In genomic region chr2:172043235-172043610, GRCm38 (mm10) we compare ENCODE assay signal across 9 mouse cellular contexts. TPM values are rescaled to one million over a fixed set of nuclear protein-coding genes. Genes with fewer than 3 reads are reported as not detected.
DNase-seq lines count a peak whose midpoint lies in the region; ATAC-seq and TF ChIP-seq lines count a peak whose summit lies in the region.
"Had no signal": no experiment of that assay in that cellular context is flagged by ENCODE, and none has a peak within 500 bp of the region (broad histone marks: within the 10 kb centered on the region; RNA-seq: fewer than 3 reads in every experiment).

Gene Cbln4, minus strand, starts transcription at chr2:172043466.

- no peak within 1 kb of the TSS for H3K9ac ChIP-seq in heart, embryonic 12.5 days
- H3K9ac ChIP-seq in hindbrain, embryonic 16.5 days (ENCODE audit: low read depth, low read length) = peak within 1 kb of the TSS; percentile 74
- peak within 1 kb of the TSS; percentile 60 for H3K9ac ChIP-seq in midbrain, postnatal 0 days (replicated peaks; ENCODE audit: low read length, poor library complexity, severe bottlenecking)

- ATAC-seq in heart, embryonic 12.5 days (ENCODE audit: insufficient number of reproducible peaks, low FRiP score) = no peak
- no peak for ATAC-seq in hindbrain, embryonic 16.5 days
- no peak for ATAC-seq in midbrain, postnatal 0 days (ENCODE audit: low FRiP score)

- peak within 1 kb of the TSS; percentile 76 for H3K4me2 ChIP-seq in heart, embryonic 12.5 days
- H3K4me2 ChIP-seq in hindbrain, embryonic 16.5 days (ENCODE audit: low read length) = peak within 1 kb of the TSS; percentile 95
- peak within 1 kb of the TSS; percentile 91 for H3K4me2 ChIP-seq in midbrain, postnatal 0 days (ENCODE audit: low read depth, low read length, poor library complexity, severe bottlenecking)

- peaks cover 54% of the 10 kb centered on the region for H3K27me3 ChIP-seq in heart, embryonic 12.5 days (replicated peaks)
- H3K27me3 ChIP-seq in hindbrain, embryonic 16.5 days (replicated peaks; ENCODE audit: control insufficient read depth, insufficient read depth, low read length) = peaks cover 6% of the 10 kb centered on the region; the same call in 1 of the 2 replicates
- H3K27me3 ChIP-seq in midbrain, postnatal 0 days (ENCODE audit: insufficient read depth, low read length) = peaks cover 6% of the 10 kb centered on the region; the same call in 1 of the 2 replicates

- whole genome bisulfite sequencing in heart, embryonic 12.5 days = under 1% methylated on average over 23 of the region's 23 CpGs
- WGBS in hindbrain, embryonic 16.5 days = 1% methylated on average over 23 of the region's 23 CpGs
- 1% methylated on average over 23 of the region's 23 CpGs for WGBS in midbrain, postnatal 0 days

- H3K9me3 ChIP-seq in heart, embryonic 12.5 days (replicated peaks) = no peaks in the 10 kb centered on the region
- no peaks in the 10 kb centered on the region for H3K9me3 ChIP-seq in hindbrain, embryonic 16.5 days (ENCODE audit: control insufficient read depth, low read length)
- H3K9me3 ChIP-seq in midbrain, postnatal 0 days (ENCODE audit: low read length) = no peaks in the 10 kb centered on the region

- peak; percentile 25 for TF ChIP-seq CTCF in midbrain, postnatal 0 days (IDR thresholded peaks at IDR 0.05)

- no peak within 1 kb of the TSS for H3K27ac ChIP-seq in heart, embryonic 12.5 days (ENCODE audit: poor library complexity, severe bottlenecking)
- peak within 1 kb of the TSS; percentile 80 for H3K27ac ChIP-seq in hindbrain, embryonic 16.5 days (ENCODE audit: low read depth, low read length)
- peak within 1 kb of the TSS; percentile 63; the same call in 1 of the 2 replicates for H3K27ac ChIP-seq in midbrain, postnatal 0 days (ENCODE audit: low read depth, low read length)

- H3K4me1 ChIP-seq in heart, embryonic 12.5 days (replicated peaks) = peaks cover 30% of the 10 kb centered on the region
- peaks cover 15% of the 10 kb centered on the region for H3K4me1 ChIP-seq in hindbrain, embryonic 16.5 days (ENCODE audit: control insufficient read depth, insufficient read depth, low read depth, low read length)
- H3K4me1 ChIP-seq in midbrain, postnatal 0 days (ENCODE audit: insufficient read depth, low read length) = 0 out of 2 replicates have a peak, but pooled peaks cover 3% of the 10 kb centered on the region

- H3K36me3 ChIP-seq in heart, embryonic 12.5 days = no peaks in the 10 kb centered on the region
- no peaks in the 10 kb centered on the region for H3K36me3 ChIP-seq in hindbrain, embryonic 16.5 days (ENCODE audit: control insufficient read depth, insufficient read depth, low read length)
- H3K36me3 ChIP-seq in midbrain, postnatal 0 days (ENCODE audit: insufficient read depth, low read length) = no peaks in the 10 kb centered on the region

- H3K4me3 ChIP-seq in heart, embryonic 12.5 days = peak within 1 kb of the TSS; percentile 43
- peak within 1 kb of the TSS; percentile 58 for H3K4me3 ChIP-seq in hindbrain, embryonic 16.5 days (ENCODE audit: low read length)
- H3K4me3 ChIP-seq in midbrain, postnatal 0 days (ENCODE audit: low read depth, low read length) = peak within 1 kb of the TSS; percentile 53

- no peak for DNase-seq in heart, adult 8-10 months (ENCODE audit: low spot score)
- DNase-seq in brain, adult 2 months (ENCODE audit: low read depth, low spot score) = peak; percentile 34
- DNase-seq in midbrain, postnatal 0 days (ENCODE audit: low spot score) = peak; percentile 38
- no peak for DNase-seq in thymus, postnatal 25 days
- no peak for DNase-seq in yolk sac, embryonic 10.5 days (ENCODE audit: low spot score)
- no peak for DNase-seq in layer of hippocampus, adult 8-10 months (ENCODE audit: low spot score in 2 of 2)
- DNase-seq: spleen, adult 18-20 months had no signal

RNA-seq across cellular contexts. Expression of gene Cbln4, which starts in this region (rescaled TPM):
- polyA plus RNA-seq in heart, embryonic 12.5 days (2016; fragmentation: Nextera tagmentation; extraction: Ambion mirVana) = 0.11 and 0.18 TPM in 2 replicates
- total RNA-seq in heart, adult 8-10 months (2022) = not detected
- 41.7 and 47.6 TPM in 2 replicates for polyA plus RNA-seq in hindbrain, embryonic 16.5 days (2015; fragmentation: Nextera tagmentation; extraction: Ambion mirVana)
- 34.4 and 35.7 TPM in 2 replicates for total RNA-seq in midbrain, postnatal 0 days (2014; rRNA removed)
- polyA plus RNA-seq in midbrain, postnatal 0 days (2015; fragmentation: Nextera tagmentation; extraction: Ambion mirVana) = 46.7 and 48.3 TPM in 2 replicates
- 10 to 100 TPM in 2 of 4 experiments, 1 to 10 TPM in 2; 8.0 to 10.9 (median 10.0) TPM for total RNA-seq in layer of hippocampus, adult 8-10 months (2022)

Comparison
In these comparisons a context has a peak if more than half of its experiments do, and no peak if none do; other contexts are left out.
1. RNA of gene Cbln4 (total RNA-seq): 34.4 to 35.7 TPM in midbrain, postnatal 0 days and 8.0 to 10.9 TPM in layer of hippocampus, adult 8-10 months; not detected in heart, adult 8-10 months; every median in the first group is over 4 times any median in the second.
2. RNA of gene Cbln4 (polyA plus RNA-seq): 46.7 to 48.3 TPM in midbrain, postnatal 0 days and 41.7 to 47.6 TPM in hindbrain, embryonic 16.5 days; 0.11 to 0.18 TPM in heart, embryonic 12.5 days; every median in the first group is over 10 times any median in the second.
3. DNase-seq: peak in brain, adult 2 months (single experiment) and midbrain, postnatal 0 days (single experiment); none in heart, adult 8-10 months (single experiment), thymus, postnatal 25 days (single experiment), yolk sac, embryonic 10.5 days (single experiment) and layer of hippocampus, adult 8-10 months (0 of 2).
4. Peak in every context shown above with its lines, with median percentiles within 50 percentile points of each other: H3K4me2 ChIP-seq and H3K4me3 ChIP-seq.